Mouse (Mus musculus): ENCODE data around the gene 1700024G13Rik. TPM values are rescaled to one million over a fixed set of nuclear protein-coding genes. Genes with fewer than 3 reads are reported as not detected.
"Not testable (repeated sequence)": the region's sequence is repeated elsewhere in the genome, so short reads cannot be mapped to it uniquely, and the experiment has no call there.

The 1700024G13Rik gene
- polyA plus RNA-seq, 1 experiment = not detected

GRCm38 (mm10) chr14:32381066-32381465 lies 7.1 kb downstream of the 1700024G13Rik start:
- no peak overlapping the region for H3K27ac ChIP-seq (ENCODE audit: insufficient read depth, low read depth, low read length)
- 30% methylated on average over 7 of the region's 7 CpGs for WGBS
- no peak overlapping the region for H3K4me3 ChIP-seq (ENCODE audit: insufficient read depth, low read depth, low read length)
- no peak for TF ChIP-seq POLR2A (IDR thresholded peaks at IDR 0.05; ENCODE audit: insufficient read depth, low read depth, low read length)
- peaks cover 3% of the 10 kb centered on the region for H3K4me1 ChIP-seq (ENCODE audit: control insufficient read depth, insufficient read depth, low read length)

GRCm38 (mm10) chr14:32380099-32380480 lies 8.1 kb downstream of the 1700024G13Rik start:
- 59% methylated on average over 3 of the region's 3 CpGs for WGBS
- TF ChIP-seq CTCF (IDR thresholded peaks at IDR 0.05; ENCODE audit: insufficient read depth, low read depth, low read length) (no peak), POLR2A (IDR thresholded peaks at IDR 0.05; ENCODE audit: insufficient read depth, low read depth, low read length) (no peak)

GRCm38 (mm10) chr14:32379395-32380098 lies 8.6 kb downstream of the 1700024G13Rik start:
- no peak overlapping the region for H3K27ac ChIP-seq (ENCODE audit: insufficient read depth, low read depth, low read length)
- TF ChIP-seq POLR2A (IDR thresholded peaks at IDR 0.05; ENCODE audit: insufficient read depth, low read depth, low read length) (no peak), CTCF (IDR thresholded peaks at IDR 0.05; ENCODE audit: insufficient read depth, low read depth, low read length) (no peak)
- peaks cover 3% of the 10 kb centered on the region for H3K4me1 ChIP-seq (ENCODE audit: control insufficient read depth, insufficient read depth, low read length)
- WGBS = 38% methylated on average over 22 of the region's 22 CpGs
- no peak overlapping the region for H3K4me3 ChIP-seq (ENCODE audit: insufficient read depth, low read depth, low read length)

More at GRCm38 (mm10) chr14:32380099-32380480, 8.1 kb downstream of the 1700024G13Rik start:
- no peak overlapping the region for H3K4me3 ChIP-seq (ENCODE audit: insufficient read depth, low read depth, low read length)
- H3K4me1 ChIP-seq (ENCODE audit: control insufficient read depth, insufficient read depth, low read length) = peaks cover 3% of the 10 kb centered on the region
- H3K27ac ChIP-seq (ENCODE audit: insufficient read depth, low read depth, low read length) = no peak overlapping the region

- no peaks in the 10 kb centered on the region for H3K4me1 ChIP-seq (ENCODE audit: control insufficient read depth, insufficient read depth, low read length)
- 91% methylated on average over 2 of the region's 2 CpGs for WGBS
- H3K27ac ChIP-seq (ENCODE audit: insufficient read depth, low read depth, low read length) = no peak overlapping the region
- TF ChIP-seq POLR2A (IDR thresholded peaks at IDR 0.05; ENCODE audit: insufficient read depth, low read depth, low read length) (no peak), CTCF (IDR thresholded peaks at IDR 0.05; ENCODE audit: insufficient read depth, low read depth, low read length) (no peak)
- no peak overlapping the region for H3K4me3 ChIP-seq (ENCODE audit: insufficient read depth, low read depth, low read length)
These were observed 15.7 kb downstream of the 1700024G13Rik start for GRCm38 (mm10) chr14:32372510-32372909.

- Histone ChIP-seq H3K4me1 (ENCODE audit: control insufficient read depth, insufficient read depth, low read length) (no peaks in the 10 kb centered on the region), H3K4me3 (ENCODE audit: insufficient read depth, low read depth, low read length) (no peak overlapping the region), H3K27ac (ENCODE audit: insufficient read depth, low read depth, low read length) (no peak overlapping the region)
- WGBS = 63% methylated on average over 7 of the region's 7 CpGs
- TF ChIP-seq CTCF (IDR thresholded peaks at IDR 0.05; ENCODE audit: insufficient read depth, low read depth, low read length) (no peak), POLR2A (IDR thresholded peaks at IDR 0.05; ENCODE audit: insufficient read depth, low read depth, low read length) (no peak)
These were observed 18.4 kb downstream of the 1700024G13Rik start for GRCm38 (mm10) chr14:32369756-32370155.

- WGBS = 79% methylated on average over 7 of the region's 7 CpGs
- no peaks in the 10 kb centered on the region for H3K4me1 ChIP-seq (ENCODE audit: control insufficient read depth, insufficient read depth, low read length)
- no peak for TF ChIP-seq POLR2A (IDR thresholded peaks at IDR 0.05; ENCODE audit: insufficient read depth, low read depth, low read length)
- no peak overlapping the region for H3K4me3 ChIP-seq (ENCODE audit: insufficient read depth, low read depth, low read length)
- H3K27ac ChIP-seq (ENCODE audit: insufficient read depth, low read depth, low read length) = no peak overlapping the region
These were observed 23.8 kb downstream of the 1700024G13Rik start for GRCm38 (mm10) chr14:32364359-32364758.

GRCm38 (mm10) chr14:32351181-32351920 lies 36.8 kb downstream of the 1700024G13Rik start:
- not testable (repeated sequence) for H3K4me1 ChIP-seq (ENCODE audit: control insufficient read depth, insufficient read depth, low read length); H3K4me3 ChIP-seq (ENCODE audit: insufficient read depth, low read depth, low read length); H3K27ac ChIP-seq (ENCODE audit: insufficient read depth, low read depth, low read length)
- 24% methylated on average over 6 of the region's 6 CpGs for WGBS

GRCm38 (mm10) chr14:32347307-32347706 lies 40.9 kb downstream of the 1700024G13Rik start:
- WGBS = 93% methylated on average over 9 of the region's 9 CpGs
- TF ChIP-seq POLR2A (IDR thresholded peaks at IDR 0.05; ENCODE audit: insufficient read depth, low read depth, low read length) = no peak
- no peak for TF ChIP-seq CTCF (IDR thresholded peaks at IDR 0.05; ENCODE audit: insufficient read depth, low read depth, low read length)
- no peaks in the 10 kb centered on the region for H3K4me1 ChIP-seq (ENCODE audit: control insufficient read depth, insufficient read depth, low read length)

GRCm38 (mm10) chr14:32344694-32345093 lies 43.5 kb downstream of the 1700024G13Rik start:
- 96% methylated on average over 9 of the region's 10 CpGs for WGBS
- Histone ChIP-seq H3K4me3 (ENCODE audit: insufficient read depth, low read depth, low read length) (no peak overlapping the region), H3K4me1 (ENCODE audit: control insufficient read depth, insufficient read depth, low read length) (no peaks in the 10 kb centered on the region), H3K27ac (ENCODE audit: insufficient read depth, low read depth, low read length) (no peak overlapping the region)
- TF ChIP-seq POLR2A (IDR thresholded peaks at IDR 0.05; ENCODE audit: insufficient read depth, low read depth, low read length) (no peak), CTCF (IDR thresholded peaks at IDR 0.05; ENCODE audit: insufficient read depth, low read depth, low read length) (no peak)

More at GRCm38 (mm10) chr14:32347307-32347706, 40.9 kb downstream of the 1700024G13Rik start:
- no peak overlapping the region for H3K27ac ChIP-seq (ENCODE audit: insufficient read depth, low read depth, low read length)
- no peak overlapping the region for H3K4me3 ChIP-seq (ENCODE audit: insufficient read depth, low read depth, low read length)

Measured in olfactory bulb, adult 2 months (tissue).